ENCODE assay signal across 13 mouse cellular contexts in the genomic region with DNA sequence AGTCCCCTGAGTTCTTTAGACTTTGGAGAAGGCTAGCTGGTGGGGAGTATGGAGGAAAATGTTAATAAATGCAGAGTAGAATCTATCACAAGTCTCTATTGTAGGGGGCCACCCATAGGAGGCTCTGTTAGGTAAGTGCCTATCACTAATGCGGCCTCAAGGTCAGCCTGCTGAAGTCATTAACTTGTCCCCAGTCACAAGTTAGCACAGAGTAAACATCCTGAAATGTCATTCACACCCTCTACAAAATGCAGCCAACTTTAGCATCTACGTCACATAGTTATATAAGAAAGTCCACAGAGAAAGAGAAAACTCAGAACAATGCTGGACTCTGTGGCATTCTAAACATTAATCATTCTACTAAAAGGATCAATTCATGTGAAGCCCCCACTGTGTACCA.
DNase-seq lines count a peak whose midpoint lies in the region; ATAC-seq and TF ChIP-seq lines count a peak whose summit lies in the region.
"Had no signal": no experiment of that assay in that cellular context is flagged by ENCODE, and none has a peak within 500 bp of the region (broad histone marks: within the 10 kb centered on the region; RNA-seq: fewer than 3 reads in every experiment).

No protein-coding gene starts in this region.

- H3K4me1 ChIP-seq in kidney, adult 2 months (ENCODE audit: control insufficient read depth, insufficient read depth, low read length), result peaks cover 23% of the 10 kb centered on the region
- H3K4me1 ChIP-seq in midbrain, embryonic 13.5 days (replicated peaks), result no peaks in the 10 kb centered on the region
- H3K4me1 ChIP-seq: lung, embryonic 15.5 days had no signal

- H3K9me3 ChIP-seq in midbrain, embryonic 13.5 days, result no peaks in the 10 kb centered on the region
- H3K9me3 ChIP-seq: lung, embryonic 15.5 days had no signal

- no peak for TF ChIP-seq POLR2A in kidney, adult 2 months (IDR thresholded peaks at IDR 0.05; ENCODE audit: low read depth, low read length)

- no peaks in the 10 kb centered on the region for H3K36me3 ChIP-seq in kidney, adult 2 months (ENCODE audit: control insufficient read depth, insufficient read depth, low read length)
- no peaks in the 10 kb centered on the region for H3K36me3 ChIP-seq in midbrain, embryonic 13.5 days
- H3K36me3 ChIP-seq: lung, embryonic 15.5 days had no signal

- DNase-seq in gastrocnemius, adult 18-20 months (ENCODE audit: low spot score), result peak; percentile 47
- DNase-seq in gastrocnemius, postnatal 25 days, result no peak
- no peak for DNase-seq in kidney, adult 2 months
- no peak for DNase-seq in kidney, adult 18-20 months
- DNase-seq in heart, adult 9 months (ENCODE audit: low spot score in 2 of 2), result peak; percentile 74 to 85
- peak; percentile 29 to 60 for DNase-seq in heart, postnatal 10 days
- no peak for DNase-seq in thymus, postnatal 14 days
- DNase-seq: layer of hippocampus, postnatal 36 days; left cerebral cortex, postnatal 4 days had no signal

- H3K27me3 ChIP-seq in kidney, adult 2 months (replicated peaks; ENCODE audit: control insufficient read depth, insufficient read depth, low read length), result no peaks in the 10 kb centered on the region
- H3K27me3 ChIP-seq in midbrain, embryonic 13.5 days, result no peaks in the 10 kb centered on the region
- H3K27me3 ChIP-seq: lung, embryonic 15.5 days had no signal

- intact Hi-C loops in heart, postnatal 10 days (cut with DNase I), result no loop called here

- WGBS in kidney, adult 2 months, result 57% methylated on average over 2 of the region's 2 CpGs
- WGBS in midbrain, embryonic 13.5 days, result 88% methylated on average over 2 of the region's 2 CpGs

- ATAC-seq in midbrain, embryonic 13.5 days, result no peak

- H3K27ac ChIP-seq in kidney, adult 2 months (ENCODE audit: insufficient read depth, low read depth, low read length), result peak overlapping the region; percentile 37
- no peak overlapping the region for H3K27ac ChIP-seq in midbrain, embryonic 13.5 days
- H3K27ac ChIP-seq: hindbrain, embryonic 14.5 days; lung, embryonic 15.5 days had no signal

- no peak for TF ChIP-seq CTCF in kidney, adult 2 months (conservative IDR thresholded peaks at IDR 0.05; ENCODE audit: insufficient read depth, insufficient read length, low read depth, low read length)

- no peak overlapping the region for H3K4me2 ChIP-seq in midbrain, embryonic 13.5 days (replicated peaks)
- H3K4me2 ChIP-seq: hindbrain, embryonic 14.5 days; liver, embryonic 11.5 days; lung, embryonic 15.5 days had no signal

- H3K4me3 ChIP-seq in kidney, adult 2 months (ENCODE audit: insufficient read depth, low read depth, low read length), result no peak overlapping the region
- H3K4me3 ChIP-seq in midbrain, embryonic 13.5 days (replicated peaks), result no peak overlapping the region
- H3K4me3 ChIP-seq: lung, embryonic 15.5 days had no signal

- no peak overlapping the region for H3K9ac ChIP-seq in midbrain, embryonic 13.5 days (replicated peaks)
- H3K9ac ChIP-seq: hindbrain, embryonic 14.5 days; lung, embryonic 15.5 days had no signal

Comparison
In these comparisons a context has a peak if more than half of its experiments do, and no peak if none do; other contexts are left out.
1. DNase-seq: peak in gastrocnemius, adult 18-20 months (single experiment), heart, adult 9 months (2 of 2) and heart, postnatal 10 days (2 of 2); none in gastrocnemius, postnatal 25 days (single experiment), kidney, adult 2 months (single experiment), kidney, adult 18-20 months (single experiment) and thymus, postnatal 14 days (single experiment).